Mouse (Mus musculus): ENCODE data around the gene Coro1b. TPM values are rescaled to one million over a fixed set of nuclear protein-coding genes. Genes with fewer than 3 reads are reported as not detected.

Coro1b gene
- polyA plus RNA-seq, 1 experiment: 240 TPM

GRCm38 (mm10) chr19:4151488-4151860 lies 3.1 kb downstream of the Coro1b start:
- WGBS: 63% methylated on average over 5 of the region's 5 CpGs
- Histone ChIP-seq H3K4me1 (ENCODE audit: control insufficient read depth, insufficient read depth, low read length) (peaks cover 47% of the 10 kb centered on the region), H3K27me3 (ENCODE audit: control insufficient read depth, insufficient read depth, low read length) (no peaks in the 10 kb centered on the region), H3K27ac (ENCODE audit: insufficient read depth, low read length) (no peak overlapping the region), H3K4me3 (replicated peaks; ENCODE audit: insufficient read depth, low read depth, low read length) (no peak overlapping the region)
- TF ChIP-seq POLR2A (IDR thresholded peaks at IDR 0.05; ENCODE audit: borderline replicate concordance, insufficient read depth, low read length) (no peak), CTCF (IDR thresholded peaks at IDR 0.05; ENCODE audit: borderline replicate concordance, insufficient read depth, low read depth, low read length) (no peak)
- DNase-seq: peak in 1 of 2 experiments; percentile 21

GRCm38 (mm10) chr19:4151898-4152297 lies 3.5 kb downstream of the Coro1b start:
- no peak for TF ChIP-seq POLR2A (IDR thresholded peaks at IDR 0.05; ENCODE audit: borderline replicate concordance, insufficient read depth, low read length)
- no peak for TF ChIP-seq CTCF (IDR thresholded peaks at IDR 0.05; ENCODE audit: borderline replicate concordance, insufficient read depth, low read depth, low read length)

GRCm38 (mm10) chr19:4152445-4153231 lies 4.2 kb downstream of the Coro1b start:
- Histone ChIP-seq H3K4me1 (ENCODE audit: control insufficient read depth, insufficient read depth, low read length) (peaks cover 36% of the 10 kb centered on the region), H3K4me3 (replicated peaks; ENCODE audit: insufficient read depth, low read depth, low read length) (peak overlapping the region; percentile 6), H3K27ac (ENCODE audit: insufficient read depth, low read length) (peak overlapping the region; percentile 69), H3K27me3 (ENCODE audit: control insufficient read depth, insufficient read depth, low read length) (no peaks in the 10 kb centered on the region)
- DNase-seq: peak in 1 of 2 experiments; percentile 24
- TF ChIP-seq CTCF (IDR thresholded peaks at IDR 0.05; ENCODE audit: borderline replicate concordance, insufficient read depth, low read depth, low read length): no peak
- TF ChIP-seq POLR2A (IDR thresholded peaks at IDR 0.05; ENCODE audit: borderline replicate concordance, insufficient read depth, low read length): no peak
- WGBS: 38% methylated on average over 8 of the region's 8 CpGs

More at GRCm38 (mm10) chr19:4151898-4152297, 3.5 kb downstream of the Coro1b start:
- H3K27ac ChIP-seq (ENCODE audit: insufficient read depth, low read length): no peak overlapping the region
- no peaks in the 10 kb centered on the region for H3K27me3 ChIP-seq (ENCODE audit: control insufficient read depth, insufficient read depth, low read length)
- no peak overlapping the region for H3K4me3 ChIP-seq (replicated peaks; ENCODE audit: insufficient read depth, low read depth, low read length)
- 90% methylated on average over 5 of the region's 5 CpGs for WGBS
- DNase-seq: peak in 1 of 2 experiments; percentile 10
- H3K4me1 ChIP-seq (ENCODE audit: control insufficient read depth, insufficient read depth, low read length): peaks cover 44% of the 10 kb centered on the region

GRCm38 (mm10) chr19:4153232-4153654 lies 4.8 kb downstream of the Coro1b start, which contains the start of gene Ptprcap:
Gene Ptprcap, plus strand, starts transcription at chr19:4153604.
- TF ChIP-seq CTCF (IDR thresholded peaks at IDR 0.05; ENCODE audit: borderline replicate concordance, insufficient read depth, low read depth, low read length) (no peak), POLR2A (IDR thresholded peaks at IDR 0.05; ENCODE audit: borderline replicate concordance, insufficient read depth, low read length) (peak; percentile 42; the same call in 1 of the 2 replicates)
- Histone ChIP-seq H3K4me3 (replicated peaks; ENCODE audit: insufficient read depth, low read depth, low read length) (peak within 1 kb of the TSS; percentile 6), H3K4me1 (ENCODE audit: control insufficient read depth, insufficient read depth, low read length) (peaks cover 32% of the 10 kb centered on the region), H3K27ac (ENCODE audit: insufficient read depth, low read length) (peak within 1 kb of the TSS; percentile 69), H3K27me3 (ENCODE audit: control insufficient read depth, insufficient read depth, low read length) (no peaks in the 10 kb centered on the region)
- WGBS: 6% methylated on average over 11 of the region's 11 CpGs
- peak; percentile 80 to 83 for DNase-seq

- TF ChIP-seq POLR2A (IDR thresholded peaks at IDR 0.05; ENCODE audit: borderline replicate concordance, insufficient read depth, low read length) (no peak; the same call in 1 of the 2 replicates), CTCF (IDR thresholded peaks at IDR 0.05; ENCODE audit: borderline replicate concordance, insufficient read depth, low read depth, low read length) (no peak)
Measured at GRCm38 (mm10) chr19:4154437-4155222, 6.2 kb downstream of the Coro1b start.

GRCm38 (mm10) chr19:4155223-4156072 lies 7.0 kb downstream of the Coro1b start:
- Histone ChIP-seq H3K27ac (ENCODE audit: insufficient read depth, low read length) (no peak overlapping the region), H3K4me1 (ENCODE audit: control insufficient read depth, insufficient read depth, low read length) (peaks cover 22% of the 10 kb centered on the region), H3K27me3 (ENCODE audit: control insufficient read depth, insufficient read depth, low read length) (no peaks in the 10 kb centered on the region), H3K4me3 (replicated peaks; ENCODE audit: insufficient read depth, low read depth, low read length) (no peak overlapping the region)
- peak; percentile 21 to 34 for DNase-seq
- 63% methylated on average over 6 of the region's 6 CpGs for WGBS
- no peak for TF ChIP-seq CTCF (IDR thresholded peaks at IDR 0.05; ENCODE audit: borderline replicate concordance, insufficient read depth, low read depth, low read length)
- TF ChIP-seq POLR2A (IDR thresholded peaks at IDR 0.05; ENCODE audit: borderline replicate concordance, insufficient read depth, low read length): no peak

More at GRCm38 (mm10) chr19:4154437-4155222, 6.2 kb downstream of the Coro1b start:
- DNase-seq: peak; percentile 13 to 26
- Histone ChIP-seq H3K4me1 (ENCODE audit: control insufficient read depth, insufficient read depth, low read length) (peaks cover 28% of the 10 kb centered on the region), H3K4me3 (replicated peaks; ENCODE audit: insufficient read depth, low read depth, low read length) (no peak overlapping the region), H3K27ac (ENCODE audit: insufficient read depth, low read length) (peak overlapping the region; percentile 69), H3K27me3 (ENCODE audit: control insufficient read depth, insufficient read depth, low read length) (no peaks in the 10 kb centered on the region)
- 74% methylated on average over 13 of the region's 13 CpGs for WGBS

GRCm38 (mm10) chr19:4156073-4156579 lies 7.7 kb downstream of the Coro1b start:
- DNase-seq: peak; percentile 8 to 39
- Histone ChIP-seq H3K27ac (ENCODE audit: insufficient read depth, low read length) (no peak overlapping the region), H3K27me3 (ENCODE audit: control insufficient read depth, insufficient read depth, low read length) (no peaks in the 10 kb centered on the region), H3K4me3 (replicated peaks; ENCODE audit: insufficient read depth, low read depth, low read length) (no peak overlapping the region), H3K4me1 (ENCODE audit: control insufficient read depth, insufficient read depth, low read length) (peaks cover 22% of the 10 kb centered on the region)
- no peak for TF ChIP-seq POLR2A (IDR thresholded peaks at IDR 0.05; ENCODE audit: borderline replicate concordance, insufficient read depth, low read length)
- no peak for TF ChIP-seq CTCF (IDR thresholded peaks at IDR 0.05; ENCODE audit: borderline replicate concordance, insufficient read depth, low read depth, low read length)
- WGBS: 43% methylated on average over 20 of the region's 20 CpGs

Data from cerebellum, adult 2 months (tissue).